Mouse (Mus musculus): ENCODE data around the gene Gm4922. TPM values are rescaled to one million over a fixed set of nuclear protein-coding genes. Genes with fewer than 3 reads are reported as not detected.

Gm4922 gene
- 0.19 TPM in 1 of 2 replicates, not detected in the other for polyA plus RNA-seq (2014; fragmentation: Nextera tagmentation; extraction: Ambion mirVana)

GRCm38 (mm10) chr10:18786693-18787092 lies at the start of gene Gm4922:
TSS of gene Gm4922 (minus strand) at chr10:18786793.
- H3K9me3 ChIP-seq (replicated peaks; ENCODE audit: control insufficient read depth, low read length), result no peaks in the 10 kb centered on the region
- H3K4me2 ChIP-seq, result no peak within 1 kb of the TSS
- no peaks in the 10 kb centered on the region for H3K4me1 ChIP-seq (ENCODE audit: control insufficient read depth, insufficient read depth, low read length)
- no peaks in the 10 kb centered on the region for H3K36me3 ChIP-seq (ENCODE audit: control insufficient read depth, insufficient read depth, low read length)
- H3K4me3 ChIP-seq (ENCODE audit: low read depth, low read length), result no peak within 1 kb of the TSS
- WGBS (ENCODE audit: insufficient replicate concordance), result 91% methylated on average over 1 of the region's 1 CpGs
- no peaks in the 10 kb centered on the region for H3K27me3 ChIP-seq (ENCODE audit: control insufficient read depth, insufficient read depth, low read length)
- no peak for ATAC-seq (replicated peaks; ENCODE audit: insufficient number of reproducible peaks, low FRiP score, low TSS enrichment)
- no peak within 1 kb of the TSS for H3K9ac ChIP-seq (ENCODE audit: low read depth, low read length)
- no peak within 1 kb of the TSS for H3K27ac ChIP-seq (ENCODE audit: low read depth, low read length)

- ATAC-seq (replicated peaks; ENCODE audit: insufficient number of reproducible peaks, low FRiP score, low TSS enrichment), result no peak
Measured at GRCm38 (mm10) chr10:18835684-18836479, 49.3 kb upstream of the Gm4922 start.

GRCm38 (mm10) chr10:18834389-18834788 lies 47.8 kb upstream of the Gm4922 start:
- H3K9ac ChIP-seq (ENCODE audit: low read depth, low read length), result no peak overlapping the region
- WGBS (ENCODE audit: insufficient replicate concordance), result 66% methylated on average over 2 of the region's 2 CpGs
- H3K27ac ChIP-seq (ENCODE audit: low read depth, low read length), result no peak overlapping the region
- H3K4me3 ChIP-seq (ENCODE audit: low read depth, low read length), result no peak overlapping the region
- H3K36me3 ChIP-seq (ENCODE audit: control insufficient read depth, insufficient read depth, low read length), result no peaks in the 10 kb centered on the region
- no peak overlapping the region for H3K4me2 ChIP-seq
- H3K9me3 ChIP-seq (replicated peaks; ENCODE audit: control insufficient read depth, low read length), result no peaks in the 10 kb centered on the region
- H3K27me3 ChIP-seq (ENCODE audit: control insufficient read depth, insufficient read depth, low read length), result no peaks in the 10 kb centered on the region
- no peaks in the 10 kb centered on the region; the same call in 1 of the 2 replicates for H3K4me1 ChIP-seq (ENCODE audit: control insufficient read depth, insufficient read depth, low read length)
- ATAC-seq (replicated peaks; ENCODE audit: insufficient number of reproducible peaks, low FRiP score, low TSS enrichment), result no peak

More at GRCm38 (mm10) chr10:18835684-18836479, 49.3 kb upstream of the Gm4922 start:
- no peak overlapping the region for H3K4me2 ChIP-seq
- WGBS (ENCODE audit: insufficient replicate concordance), result 47% methylated on average over 6 of the region's 6 CpGs
- no peaks in the 10 kb centered on the region for H3K36me3 ChIP-seq (ENCODE audit: control insufficient read depth, insufficient read depth, low read length)
- H3K9ac ChIP-seq (ENCODE audit: low read depth, low read length), result no peak overlapping the region
- H3K27ac ChIP-seq (ENCODE audit: low read depth, low read length), result no peak overlapping the region
- no peaks in the 10 kb centered on the region for H3K9me3 ChIP-seq (replicated peaks; ENCODE audit: control insufficient read depth, low read length)
- H3K4me1 ChIP-seq (ENCODE audit: control insufficient read depth, insufficient read depth, low read length), result no peaks in the 10 kb centered on the region; the same call in 1 of the 2 replicates
- H3K27me3 ChIP-seq (ENCODE audit: control insufficient read depth, insufficient read depth, low read length), result no peaks in the 10 kb centered on the region
- H3K4me3 ChIP-seq (ENCODE audit: low read depth, low read length), result no peak overlapping the region

- H3K9me3 ChIP-seq (replicated peaks; ENCODE audit: control insufficient read depth, low read length), result no peaks in the 10 kb centered on the region
- H3K4me2 ChIP-seq, result no peak overlapping the region; the same call in 1 of the 2 replicates
- no peak overlapping the region for H3K27ac ChIP-seq (ENCODE audit: low read depth, low read length)
- no peak for ATAC-seq (replicated peaks; ENCODE audit: insufficient number of reproducible peaks, low FRiP score, low TSS enrichment)
- H3K4me1 ChIP-seq (ENCODE audit: control insufficient read depth, insufficient read depth, low read length), result no peaks in the 10 kb centered on the region; the same call in 1 of the 2 replicates
- H3K36me3 ChIP-seq (ENCODE audit: control insufficient read depth, insufficient read depth, low read length), result no peaks in the 10 kb centered on the region
- no peak overlapping the region for H3K4me3 ChIP-seq (ENCODE audit: low read depth, low read length)
- no peak overlapping the region for H3K9ac ChIP-seq (ENCODE audit: low read depth, low read length)
- no peaks in the 10 kb centered on the region for H3K27me3 ChIP-seq (ENCODE audit: control insufficient read depth, insufficient read depth, low read length)
- 41% methylated on average over 7 of the region's 7 CpGs for WGBS (ENCODE audit: insufficient replicate concordance)
Measured at GRCm38 (mm10) chr10:18831823-18832222, 45.2 kb upstream of the Gm4922 start.

GRCm38 (mm10) chr10:18830359-18830758 lies 43.8 kb upstream of the Gm4922 start:
- Histone ChIP-seq H3K4me1 (ENCODE audit: control insufficient read depth, insufficient read depth, low read length) (no peaks in the 10 kb centered on the region; the same call in 1 of the 2 replicates), H3K9me3 (replicated peaks; ENCODE audit: control insufficient read depth, low read length) (no peaks in the 10 kb centered on the region), H3K36me3 (ENCODE audit: control insufficient read depth, insufficient read depth, low read length) (no peaks in the 10 kb centered on the region), H3K9ac (ENCODE audit: low read depth, low read length) (no peak overlapping the region), H3K27ac (ENCODE audit: low read depth, low read length) (no peak overlapping the region), H3K27me3 (ENCODE audit: control insufficient read depth, insufficient read depth, low read length) (no peaks in the 10 kb centered on the region), H3K4me3 (ENCODE audit: low read depth, low read length) (no peak overlapping the region), H3K4me2 (no peak overlapping the region)
- 71% methylated on average over 4 of the region's 4 CpGs for WGBS (ENCODE audit: insufficient replicate concordance)
- ATAC-seq (replicated peaks; ENCODE audit: insufficient number of reproducible peaks, low FRiP score, low TSS enrichment), result no peak

- H3K4me3 ChIP-seq (ENCODE audit: low read depth, low read length), result no peak overlapping the region
- no peak for ATAC-seq (replicated peaks; ENCODE audit: insufficient number of reproducible peaks, low FRiP score, low TSS enrichment)
- no peak overlapping the region for H3K9ac ChIP-seq (ENCODE audit: low read depth, low read length)
- no peaks in the 10 kb centered on the region; the same call in 1 of the 2 replicates for H3K4me1 ChIP-seq (ENCODE audit: control insufficient read depth, insufficient read depth, low read length)
- WGBS (ENCODE audit: insufficient replicate concordance), result 37% methylated on average over 2 of the region's 2 CpGs
- H3K9me3 ChIP-seq (replicated peaks; ENCODE audit: control insufficient read depth, low read length), result no peaks in the 10 kb centered on the region
- H3K4me2 ChIP-seq, result no peak overlapping the region
- no peaks in the 10 kb centered on the region for H3K27me3 ChIP-seq (ENCODE audit: control insufficient read depth, insufficient read depth, low read length)
- no peak overlapping the region for H3K27ac ChIP-seq (ENCODE audit: low read depth, low read length)
- no peaks in the 10 kb centered on the region for H3K36me3 ChIP-seq (ENCODE audit: control insufficient read depth, insufficient read depth, low read length)
Measured at GRCm38 (mm10) chr10:18827936-18828335, 41.3 kb upstream of the Gm4922 start.

GRCm38 (mm10) chr10:18826107-18826506 lies 39.5 kb upstream of the Gm4922 start:
- Histone ChIP-seq H3K27me3 (ENCODE audit: control insufficient read depth, insufficient read depth, low read length) (no peaks in the 10 kb centered on the region), H3K27ac (ENCODE audit: low read depth, low read length) (no peak overlapping the region), H3K4me1 (ENCODE audit: control insufficient read depth, insufficient read depth, low read length) (no peaks in the 10 kb centered on the region), H3K36me3 (ENCODE audit: control insufficient read depth, insufficient read depth, low read length) (no peaks in the 10 kb centered on the region), H3K9ac (ENCODE audit: low read depth, low read length) (no peak overlapping the region), H3K9me3 (replicated peaks; ENCODE audit: control insufficient read depth, low read length) (no peaks in the 10 kb centered on the region), H3K4me2 (no peak overlapping the region), H3K4me3 (ENCODE audit: low read depth, low read length) (no peak overlapping the region)
- no peak for ATAC-seq (replicated peaks; ENCODE audit: insufficient number of reproducible peaks, low FRiP score, low TSS enrichment)
- 75% methylated on average over 2 of the region's 2 CpGs for WGBS (ENCODE audit: insufficient replicate concordance)

- Histone ChIP-seq H3K4me1 (ENCODE audit: control insufficient read depth, insufficient read depth, low read length) (no peaks in the 10 kb centered on the region), H3K9ac (ENCODE audit: low read depth, low read length) (no peak overlapping the region), H3K4me2 (no peak overlapping the region), H3K27me3 (ENCODE audit: control insufficient read depth, insufficient read depth, low read length) (no peaks in the 10 kb centered on the region), H3K4me3 (ENCODE audit: low read depth, low read length) (no peak overlapping the region), H3K36me3 (ENCODE audit: control insufficient read depth, insufficient read depth, low read length) (no peaks in the 10 kb centered on the region), H3K9me3 (replicated peaks; ENCODE audit: control insufficient read depth, low read length) (no peaks in the 10 kb centered on the region), H3K27ac (ENCODE audit: low read depth, low read length) (no peak overlapping the region)
- no peak for ATAC-seq (replicated peaks; ENCODE audit: insufficient number of reproducible peaks, low FRiP score, low TSS enrichment)
Measured at GRCm38 (mm10) chr10:18825143-18825542, 38.5 kb upstream of the Gm4922 start.

- H3K27me3 ChIP-seq (ENCODE audit: control insufficient read depth, insufficient read depth, low read length), result 0 out of 2 replicates have a peak, but pooled peaks cover 3% of the 10 kb centered on the region
- WGBS (ENCODE audit: insufficient replicate concordance), result 33% methylated on average over 5 of the region's 5 CpGs
- no peak overlapping the region for H3K9ac ChIP-seq (ENCODE audit: low read depth, low read length)
- H3K36me3 ChIP-seq (ENCODE audit: control insufficient read depth, insufficient read depth, low read length), result no peaks in the 10 kb centered on the region
- ATAC-seq (replicated peaks; ENCODE audit: insufficient number of reproducible peaks, low FRiP score, low TSS enrichment), result 0 out of 2 replicates have a peak, but pooled peaks have one; percentile 67
- H3K9me3 ChIP-seq (replicated peaks; ENCODE audit: control insufficient read depth, low read length), result no peaks in the 10 kb centered on the region
- H3K4me3 ChIP-seq (ENCODE audit: low read depth, low read length), result no peak overlapping the region
- peaks cover 14% of the 10 kb centered on the region for H3K4me1 ChIP-seq (ENCODE audit: control insufficient read depth, insufficient read depth, low read length)
- H3K27ac ChIP-seq (ENCODE audit: low read depth, low read length), result no peak overlapping the region
- H3K4me2 ChIP-seq, result no peak overlapping the region
Measured at GRCm38 (mm10) chr10:18816560-18816959, 30.0 kb upstream of the Gm4922 start.

All from heart, embryonic 11.5 days (tissue).